Mouse (Mus musculus): Measurements from ENCODE around the gene Adcy9.

The Adcy9 gene

GRCm38 (mm10) chr16:4420298-4421054, at the start of gene Adcy9:
Gene Adcy9, minus strand, starts transcription at chr16:4420498.
- DNase-seq (ENCODE audit: low spot score): peak; percentile 68

GRCm38 (mm10) chr16:4469599-4470352, 49.5 kb upstream of the Adcy9 start:
- no peak for DNase-seq (ENCODE audit: low spot score)

- DNase-seq (ENCODE audit: low spot score): no peak
Measured at GRCm38 (mm10) chr16:4464529-4465089, 44.3 kb upstream of the Adcy9 start.

- DNase-seq (ENCODE audit: low spot score): no peak
Measured at GRCm38 (mm10) chr16:4457927-4458326, 37.6 kb upstream of the Adcy9 start.

GRCm38 (mm10) chr16:4456391-4456790, 36.1 kb upstream of the Adcy9 start:
- no peak for DNase-seq (ENCODE audit: low spot score)

GRCm38 (mm10) chr16:4455693-4456092, 35.4 kb upstream of the Adcy9 start:
- DNase-seq (ENCODE audit: low spot score): no peak

GRCm38 (mm10) chr16:4454563-4454962, 34.3 kb upstream of the Adcy9 start:
- no peak for DNase-seq (ENCODE audit: low spot score)

GRCm38 (mm10) chr16:4449418-4449817, 29.1 kb upstream of the Adcy9 start:
- no peak for DNase-seq (ENCODE audit: low spot score)

GRCm38 (mm10) chr16:4448235-4448634, 27.9 kb upstream of the Adcy9 start:
- no peak for DNase-seq (ENCODE audit: low spot score)

GRCm38 (mm10) chr16:4446395-4446794, 26.1 kb upstream of the Adcy9 start:
- DNase-seq (ENCODE audit: low spot score): no peak

GRCm38 (mm10) chr16:4444378-4444777, 24.1 kb upstream of the Adcy9 start:
- DNase-seq (ENCODE audit: low spot score): no peak

- DNase-seq (ENCODE audit: low spot score): no peak
Measured at GRCm38 (mm10) chr16:4439302-4440066, 19.2 kb upstream of the Adcy9 start.

GRCm38 (mm10) chr16:4436738-4437137, 16.4 kb upstream of the Adcy9 start:
- DNase-seq (ENCODE audit: low spot score): no peak

- no peak for DNase-seq (ENCODE audit: low spot score)
Measured at GRCm38 (mm10) chr16:4435371-4435770, 15.1 kb upstream of the Adcy9 start.

- DNase-seq (ENCODE audit: low spot score): no peak
Measured at GRCm38 (mm10) chr16:4431841-4432240, 11.5 kb upstream of the Adcy9 start.

GRCm38 (mm10) chr16:4431013-4431412, 10.7 kb upstream of the Adcy9 start:
- DNase-seq (ENCODE audit: low spot score): no peak

GRCm38 (mm10) chr16:4430232-4430631, 9.9 kb upstream of the Adcy9 start:
- no peak for DNase-seq (ENCODE audit: low spot score)

- DNase-seq (ENCODE audit: low spot score): no peak
Measured at GRCm38 (mm10) chr16:4425658-4426234, 5.4 kb upstream of the Adcy9 start.

- DNase-seq (ENCODE audit: low spot score): no peak
Measured at GRCm38 (mm10) chr16:4423613-4424012, 3.3 kb upstream of the Adcy9 start.

GRCm38 (mm10) chr16:4422991-4423390, 2.7 kb upstream of the Adcy9 start:
- DNase-seq (ENCODE audit: low spot score): no peak

GRCm38 (mm10) chr16:4419546-4420297, 576 bp downstream of the Adcy9 start:
- no peak for DNase-seq (ENCODE audit: low spot score)

Measured in c-Kit-positive CD71-positive TER-119-positive erythroid progenitor cells, embryonic 14.5 days (primary cell).